Mouse (Mus musculus) midbrain, postnatal 0 days (tissue): ENCODE results near the gene Ascc3. TPM values are rescaled to one million over a fixed set of nuclear protein-coding genes. Genes with fewer than 3 reads are reported as not detected.

Source experiments
- ATAC-seq: fragments of 200-750 bp; cut with Nextera tagmentation; 2 replicates; pipeline ENCODE4 v1.8.0; 2017; ENCODE audit warnings: moderate number of reproducible peaks, mild to moderate bottlenecking, moderate TSS enrichment, moderate library complexity; ENCODE audit not compliant: low FRiP score
- DNase-seq: peaks from one replicate; pipeline ENCODE4 v3.0.0-alpha.2; 2015; ENCODE audit warnings: low spot score
- H3K27ac ChIP-seq: fragments of 300-500 bp; sonication (generic); 2 replicates; pipeline ENCODE4 v1.5.1; 2014; ENCODE audit warnings: low read depth, mild to moderate bottlenecking, low read length, mixed read lengths
- H3K27me3 ChIP-seq: fragments of 300-500 bp; sonication (generic); 2 replicates; pipeline ENCODE4 v1.6.1; 2014; ENCODE audit warnings: low read length, control low read depth, mixed read lengths; ENCODE audit not compliant: insufficient read depth
- H3K36me3 ChIP-seq: fragments of 300-500 bp; sonication (generic); 2 replicates; pipeline ENCODE4 v1.6.1; 2014; ENCODE audit warnings: low read length, control low read depth, mixed read lengths; ENCODE audit not compliant: insufficient read depth
- H3K4me1 ChIP-seq: fragments of 300-500 bp; sonication (generic); 2 replicates; pipeline ENCODE4 v1.6.1; 2014; ENCODE audit warnings: mild to moderate bottlenecking, control low read depth, antibody characterized with exemption, low read length, mixed read lengths; ENCODE audit not compliant: insufficient read depth
- H3K4me2 ChIP-seq: fragments of 300-500 bp; sonication (generic); 2 replicates; pipeline ENCODE4 v1.6.1; 2014; ENCODE audit warnings: low read depth, mild to moderate bottlenecking, low read length, mixed read lengths; ENCODE audit not compliant: poor library complexity, severe bottlenecking
- H3K4me3 ChIP-seq: fragments of 300-500 bp; sonication (generic); 2 replicates; pipeline ENCODE4 v1.5.1; 2014; ENCODE audit warnings: low read depth, mild to moderate bottlenecking, low read length, moderate library complexity
- H3K9ac ChIP-seq: fragments of 300-500 bp; sonication (generic); replicated peaks from 2 replicates; pipeline ENCODE4 v1.6.1; 2014; ENCODE audit warnings: mild to moderate bottlenecking, low read length, moderate library complexity, mixed read lengths; ENCODE audit not compliant: poor library complexity, severe bottlenecking
- H3K9me3 ChIP-seq: fragments of 300-500 bp; sonication (generic); 2 replicates; pipeline ENCODE4 v1.6.1; 2016; ENCODE audit warnings: low read length, control low read depth
- CTCF ChIP-seq: IDR thresholded peaks from 2 replicates; pipeline ENCODE4 v1.5.1; 2016; ENCODE audit warnings: antibody characterized with exemption, mild to moderate bottlenecking
- WGBS: fragments of 180-500 bp; shearing (Covaris S2); extraction: QIAGEN DNeasy Blood & Tissue Kit; methylation state at CpG from one replicate; pipeline ENCODE4 v1.1.7; 2014; 5-methylcytosine and 5-hydroxymethylcytosine counted together
- polyA plus RNA-seq: library from polyadenylated mRNA; unstranded; fragments of >200 nt; fragmentation: Nextera tagmentation; extraction: Ambion mirVana; gene quantifications from 2 replicates; pipeline ENCODE4 v1.2.1, GENCODE M21; 2015
- total RNA-seq: library from RNA; depleted of rRNA; stranded (reverse); fragments of >200 nt; gene quantifications from 2 replicates; pipeline ENCODE4 v1.2.3, GENCODE M21; 2014

Ascc3 gene
- total and polyA plus RNA-seq, 2 experiments from 2014 or later = 14.2 to 25.7 TPM

DNA sequence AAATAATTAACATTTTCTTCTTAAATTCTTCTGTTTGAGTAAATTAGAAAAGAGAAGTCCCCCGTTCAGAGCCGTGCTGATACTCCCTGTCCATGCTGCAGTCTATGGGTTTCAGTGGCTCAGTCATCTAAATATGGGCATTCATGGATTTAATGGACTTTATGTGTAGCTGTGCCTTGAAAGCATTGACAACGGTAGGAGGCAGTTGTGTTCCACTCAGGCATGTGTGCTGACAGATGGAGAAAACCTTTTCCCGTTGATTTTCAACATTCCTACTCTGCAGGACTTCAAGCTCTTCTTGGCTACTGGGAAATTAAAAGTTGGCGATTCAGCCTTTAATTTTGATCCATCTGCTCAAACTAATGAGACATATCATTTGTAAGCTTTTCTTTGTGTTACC is 79.0 kb downstream of the Ascc3 start:
- ATAC-seq (no peak), DNase-seq (peak; percentile 76)
- Histone ChIP-seq H3K4me2 (no peak overlapping the region), H3K27me3 (no peaks in the 10 kb centered on the region), H3K9me3 (no peaks in the 10 kb centered on the region), H3K4me3 (no peak overlapping the region), H3K4me1 (no peaks in the 10 kb centered on the region), H3K9ac (no peak overlapping the region), H3K27ac (no peak overlapping the region), H3K36me3 (no peaks in the 10 kb centered on the region)
- no peak for TF ChIP-seq CTCF
- 51% methylated on average over 5 of the region's 5 CpGs for WGBS

GRCm38 (mm10) chr10:50690324-50690723 is 97.9 kb downstream of the Ascc3 start:
- Histone ChIP-seq H3K4me2 (no peak overlapping the region), H3K27ac (no peak overlapping the region), H3K4me3 (no peak overlapping the region), H3K9me3 (no peaks in the 10 kb centered on the region), H3K9ac (no peak overlapping the region), H3K36me3 (no peaks in the 10 kb centered on the region), H3K4me1 (no peaks in the 10 kb centered on the region), H3K27me3 (no peaks in the 10 kb centered on the region)
- DNase-seq (no peak), ATAC-seq (no peak)
- no peak for TF ChIP-seq CTCF

- Histone ChIP-seq H3K36me3 (no peaks in the 10 kb centered on the region), H3K4me2 (no peak overlapping the region), H3K9ac (no peak overlapping the region), H3K27me3 (no peaks in the 10 kb centered on the region), H3K4me3 (no peak overlapping the region), H3K9me3 (no peaks in the 10 kb centered on the region), H3K27ac (no peak overlapping the region), H3K4me1 (no peaks in the 10 kb centered on the region)
- WGBS = 61% methylated on average over 4 of the region's 4 CpGs
- peak; percentile 71 for TF ChIP-seq CTCF
- ATAC-seq (peak; percentile 60; the same call in 1 of the 2 replicates), DNase-seq (peak; percentile 64)
Measured at GRCm38 (mm10) chr10:50698836-50699433, 106.5 kb downstream of the Ascc3 start.

- TF ChIP-seq CTCF = no peak
- H3K9me3 ChIP-seq = no peaks in the 10 kb centered on the region
- ATAC-seq = no peak
Measured at GRCm38 (mm10) chr10:50701736-50702135, 109.3 kb downstream of the Ascc3 start.

DNA sequence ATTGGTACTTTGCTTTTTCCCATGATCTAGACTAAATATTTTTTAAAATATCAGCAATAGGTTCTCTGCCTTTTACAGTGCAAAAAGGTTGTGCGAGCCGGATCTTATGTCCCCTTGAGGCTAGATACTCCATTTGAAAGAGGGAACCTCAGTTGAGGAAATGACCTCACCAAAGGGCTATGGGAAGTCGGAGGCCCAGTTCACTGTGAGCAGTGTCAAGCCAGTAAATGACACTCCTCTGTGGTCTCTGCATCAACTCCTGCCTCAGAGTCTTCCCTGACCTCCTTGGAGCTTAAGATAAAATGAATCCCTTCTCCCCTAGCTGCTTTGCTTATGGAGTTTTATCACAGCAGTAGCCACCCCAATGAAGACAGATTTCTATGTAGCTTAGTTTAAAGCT is 109.9 kb downstream of the Ascc3 start:
- Histone ChIP-seq H3K4me3 (no peak overlapping the region), H3K27me3 (no peaks in the 10 kb centered on the region), H3K27ac (no peak overlapping the region), H3K9ac (no peak overlapping the region), H3K36me3 (no peaks in the 10 kb centered on the region), H3K4me2 (no peak overlapping the region), H3K9me3 (no peaks in the 10 kb centered on the region), H3K4me1 (no peaks in the 10 kb centered on the region)
- WGBS = 79% methylated on average over 3 of the region's 3 CpGs
- DNase-seq (no peak), ATAC-seq (no peak)
- TF ChIP-seq CTCF = no peak

More at GRCm38 (mm10) chr10:50701736-50702135, 109.3 kb downstream of the Ascc3 start:
- H3K4me3 ChIP-seq = no peak overlapping the region
- DNase-seq = no peak
- no peak overlapping the region for H3K4me2 ChIP-seq
- H3K9ac ChIP-seq = no peak overlapping the region
- H3K27ac ChIP-seq = no peak overlapping the region
- H3K4me1 ChIP-seq = no peaks in the 10 kb centered on the region
- H3K27me3 ChIP-seq = no peaks in the 10 kb centered on the region
- no peaks in the 10 kb centered on the region for H3K36me3 ChIP-seq
- 75% methylated on average over 2 of the region's 2 CpGs for WGBS

DNA sequence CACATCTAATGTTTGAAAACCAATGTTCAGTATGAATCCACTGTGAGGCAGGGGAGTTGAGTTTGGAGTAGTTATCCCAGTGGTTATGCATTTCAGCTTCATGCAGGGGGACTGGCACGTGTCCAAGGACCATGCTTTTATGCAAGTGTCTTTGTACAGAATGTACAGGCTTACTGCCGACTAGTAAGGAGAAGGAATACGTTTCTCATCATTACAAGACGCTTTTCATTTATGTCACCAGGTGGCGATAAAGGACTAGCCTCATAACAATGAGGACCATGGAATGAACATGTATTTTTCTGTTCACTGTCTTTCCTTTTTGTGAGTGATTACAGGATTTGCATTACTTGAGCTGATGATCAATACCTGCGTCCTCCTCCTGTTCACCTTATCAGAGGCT is 111.7 kb downstream of the Ascc3 start:
- 13% methylated on average over 6 of the region's 6 CpGs for WGBS
- DNase-seq = peak; percentile 91

More for the DNA sequence above, 111.7 kb downstream of the Ascc3 start:
- Histone ChIP-seq H3K4me1 (no peaks in the 10 kb centered on the region), H3K27me3 (no peaks in the 10 kb centered on the region), H3K36me3 (no peaks in the 10 kb centered on the region), H3K9me3 (no peaks in the 10 kb centered on the region), H3K9ac (no peak overlapping the region), H3K4me3 (no peak overlapping the region), H3K27ac (no peak overlapping the region), H3K4me2 (no peak overlapping the region)
- peak; percentile 95 for TF ChIP-seq CTCF
- ATAC-seq = peak; percentile 74
